Mouse (Mus musculus): ENCODE results near the gene Hoxa4.

DNA sequence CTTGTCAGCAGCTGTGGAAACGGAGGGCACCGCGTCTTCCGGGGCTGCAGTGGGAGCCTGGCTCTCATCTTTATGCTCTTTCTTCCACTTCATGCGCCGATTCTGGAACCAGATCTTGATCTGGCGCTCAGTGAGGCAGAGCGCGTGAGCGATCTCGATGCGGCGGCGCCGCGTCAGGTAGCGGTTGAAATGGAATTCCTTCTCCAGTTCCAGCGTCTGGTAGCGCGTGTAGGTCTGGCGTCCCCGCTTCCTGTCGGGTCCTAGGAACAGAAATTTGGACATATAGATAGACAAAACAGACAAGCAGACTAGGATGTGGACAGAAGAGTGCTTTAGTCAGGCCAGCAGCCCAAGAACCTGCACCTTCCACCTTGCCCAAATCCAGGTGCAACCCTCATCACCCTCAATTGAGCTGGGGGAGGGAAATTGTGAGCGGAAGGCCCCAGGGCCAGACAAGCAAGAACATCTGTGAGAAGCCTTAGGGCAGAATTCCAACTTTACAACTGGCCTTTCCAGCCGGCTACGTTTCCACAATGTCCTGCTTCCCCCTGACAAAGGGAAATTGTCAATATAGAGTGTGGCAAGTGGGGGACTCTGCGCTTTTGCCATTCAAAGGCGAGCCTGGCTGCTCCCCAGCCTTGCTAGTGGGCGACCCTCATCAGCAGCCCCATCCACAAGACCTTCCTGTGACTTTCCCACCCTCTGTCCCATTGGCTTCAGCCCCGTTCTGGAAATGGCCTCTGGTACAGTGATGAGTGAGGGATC, 24.4 kb upstream of the Hoxa4 start:
- no peak for TF ChIP-seq CTCF (IDR thresholded peaks at IDR 0.05; ENCODE audit: low read depth, low read length)
- no peak for TF ChIP-seq POLR2AphosphoS5 (IDR thresholded peaks at IDR 0.05; ENCODE audit: insufficient replicate concordance, low read depth, low read length)
- TF ChIP-seq TAL1 (conservative IDR thresholded peaks at IDR 0.05; ENCODE audit: low read depth, low read length): no peak

Data from G1E (cell line).